Mouse (Mus musculus) heart, embryonic 11.5 days (tissue): ENCODE results near the gene Izumo1. TPM values are rescaled to one million over a fixed set of nuclear protein-coding genes. Genes with fewer than 3 reads are reported as not detected.
A peak's percentile ranks its signal among the peaks of the same experiment; 100 is the strongest.

Experiments used
- ATAC-seq: fragments of 200-750 bp; cut with Nextera tagmentation; replicated peaks from 2 replicates; pipeline ENCODE4 v1.8.0; 2017; ENCODE audit warnings: moderate library complexity; ENCODE audit not compliant: insufficient number of reproducible peaks, low FRiP score, low TSS enrichment
- H3K27ac ChIP-seq: fragments of 300-500 bp; sonication (generic); 2 replicates; pipeline ENCODE4 v1.5.1; 2014; ENCODE audit warnings: mild to moderate bottlenecking, low read depth, low read length
- H3K27me3 ChIP-seq: fragments of 300-500 bp; sonication (generic); 2 replicates; pipeline ENCODE4 v1.6.1; 2014; ENCODE audit warnings: mild to moderate bottlenecking, low read length, mixed read lengths; ENCODE audit not compliant: control insufficient read depth, insufficient read depth
- H3K36me3 ChIP-seq: fragments of 300-500 bp; sonication (generic); 2 replicates; pipeline ENCODE4 v1.6.1; 2014; ENCODE audit warnings: mild to moderate bottlenecking, low read length, moderate library complexity, mixed read lengths; ENCODE audit not compliant: control insufficient read depth, insufficient read depth
- H3K4me1 ChIP-seq: fragments of 300-500 bp; sonication (generic); 2 replicates; pipeline ENCODE4 v1.6.1; 2014; ENCODE audit warnings: low read length; ENCODE audit not compliant: control insufficient read depth, insufficient read depth
- H3K4me2 ChIP-seq: fragments of 300-500 bp; sonication (generic); 2 replicates; pipeline ENCODE4 v1.6.1; 2014; ENCODE audit warnings: mild to moderate bottlenecking, moderate library complexity
- H3K4me3 ChIP-seq: fragments of 300-500 bp; sonication (generic); 2 replicates; pipeline ENCODE4 v1.5.1; 2014; ENCODE audit warnings: low read depth, low read length
- H3K9ac ChIP-seq: fragments of 300-500 bp; sonication (generic); 2 replicates; pipeline ENCODE4 v1.6.1; 2014; ENCODE audit warnings: mild to moderate bottlenecking, low read depth, low read length, moderate library complexity
- H3K9me3 ChIP-seq: fragments of 300-500 bp; sonication (generic); replicated peaks from 2 replicates; pipeline ENCODE4 v1.6.1; 2016; ENCODE audit warnings: low read length; ENCODE audit not compliant: control insufficient read depth
- WGBS: fragments of 180-500 bp; shearing (Covaris S2); extraction: QIAGEN DNeasy Blood & Tissue Kit; methylation state at CpG from one replicate; pipeline ENCODE4 v1.1.7; 2014; ENCODE audit not compliant: insufficient replicate concordance; 5-methylcytosine and 5-hydroxymethylcytosine counted together
- polyA plus RNA-seq: library from polyadenylated mRNA; unstranded; fragments of >200 nt; fragmentation: Nextera tagmentation; extraction: Ambion mirVana; gene quantifications from 2 replicates; pipeline ENCODE4 v1.2.1, GENCODE M21; 2014

Izumo1 gene
- polyA plus RNA-seq: 0.34 and 0.35 TPM in 2 replicates

- Histone ChIP-seq H3K4me2 (peak within 1 kb of the TSS; percentile 40), H3K27me3 (peaks cover 37% of the 10 kb centered on the region), H3K4me3 (no peak within 1 kb of the TSS), H3K9me3 (no peaks in the 10 kb centered on the region; the same call in 1 of the 2 replicates), H3K4me1 (0 out of 2 replicates have a peak, but pooled peaks cover 3% of the 10 kb centered on the region), H3K36me3 (no peaks in the 10 kb centered on the region), H3K9ac (no peak within 1 kb of the TSS), H3K27ac (no peak within 1 kb of the TSS)
- 20% methylated on average over 9 of the region's 9 CpGs for WGBS
- ATAC-seq: 0 out of 2 replicates have a peak, but pooled peaks have one; percentile 9
These were observed at the start of gene Izumo1 for GRCm38 (mm10) chr7:45621443-45621842. Gene Izumo1, plus strand, starts transcription at chr7:45621811.

- Histone ChIP-seq H3K9ac (no peak overlapping the region), H3K36me3 (peaks cover 7% of the 10 kb centered on the region), H3K9me3 (no peaks in the 10 kb centered on the region), H3K27me3 (no peaks in the 10 kb centered on the region), H3K4me1 (peaks cover 23% of the 10 kb centered on the region), H3K27ac (no peak overlapping the region), H3K4me2 (peak overlapping the region; percentile 59), H3K4me3 (no peak overlapping the region)
- WGBS: 37% methylated on average over 1 of the region's 1 CpGs
- ATAC-seq: no peak
These were observed 49.6 kb upstream of the Izumo1 start for GRCm38 (mm10) chr7:45571966-45572365.

GRCm38 (mm10) chr7:45573954-45574353 is 47.7 kb upstream of the Izumo1 start:
- Histone ChIP-seq H3K4me2 (no peak overlapping the region), H3K9ac (no peak overlapping the region), H3K27ac (no peak overlapping the region), H3K4me1 (peaks cover 14% of the 10 kb centered on the region), H3K9me3 (no peaks in the 10 kb centered on the region), H3K27me3 (no peaks in the 10 kb centered on the region), H3K36me3 (peaks cover 7% of the 10 kb centered on the region), H3K4me3 (no peak overlapping the region)
- ATAC-seq: no peak
- 78% methylated on average over 8 of the region's 8 CpGs for WGBS

GRCm38 (mm10) chr7:45574472-45575379 is 46.9 kb upstream of the Izumo1 start:
- peak overlapping the region; percentile 22; the same call in 1 of the 2 replicates for H3K4me2 ChIP-seq

GRCm38 (mm10) chr7:45585923-45586322 is 35.7 kb upstream of the Izumo1 start:
- peaks cover 14% of the 10 kb centered on the region for H3K36me3 ChIP-seq
- H3K27me3 ChIP-seq: no peaks in the 10 kb centered on the region
- H3K4me2 ChIP-seq: no peak overlapping the region
- H3K4me1 ChIP-seq: peaks cover 2% of the 10 kb centered on the region; the same call in 1 of the 2 replicates
- ATAC-seq: no peak
- H3K9ac ChIP-seq: no peak overlapping the region
- no peak overlapping the region for H3K27ac ChIP-seq
- 87% methylated on average over 6 of the region's 6 CpGs for WGBS
- H3K9me3 ChIP-seq: no peaks in the 10 kb centered on the region
- no peak overlapping the region for H3K4me3 ChIP-seq

More at GRCm38 (mm10) chr7:45574472-45575379, 46.9 kb upstream of the Izumo1 start:
- no peaks in the 10 kb centered on the region for H3K9me3 ChIP-seq
- H3K27ac ChIP-seq: no peak overlapping the region
- H3K27me3 ChIP-seq: no peaks in the 10 kb centered on the region
- ATAC-seq: no peak
- 73% methylated on average over 15 of the region's 15 CpGs for WGBS
- H3K4me1 ChIP-seq: peaks cover 14% of the 10 kb centered on the region
- peaks cover 7% of the 10 kb centered on the region for H3K36me3 ChIP-seq
- no peak overlapping the region for H3K4me3 ChIP-seq
- H3K9ac ChIP-seq: no peak overlapping the region

- no peak overlapping the region for H3K4me2 ChIP-seq
- no peaks in the 10 kb centered on the region for H3K27me3 ChIP-seq
- WGBS: 90% methylated on average over 23 of the region's 23 CpGs
- no peaks in the 10 kb centered on the region for H3K9me3 ChIP-seq
- no peak for ATAC-seq
- no peak overlapping the region for H3K27ac ChIP-seq
- H3K4me1 ChIP-seq: peaks cover 2% of the 10 kb centered on the region; the same call in 1 of the 2 replicates
- peaks cover 14% of the 10 kb centered on the region for H3K36me3 ChIP-seq
- H3K4me3 ChIP-seq: no peak overlapping the region
- no peak overlapping the region for H3K9ac ChIP-seq
These were observed 33.7 kb upstream of the Izumo1 start for GRCm38 (mm10) chr7:45587631-45588592.

GRCm38 (mm10) chr7:45589173-45589572 is 32.4 kb upstream of the Izumo1 start:
- peak; percentile 80 for ATAC-seq
- Histone ChIP-seq H3K9me3 (no peaks in the 10 kb centered on the region), H3K27me3 (no peaks in the 10 kb centered on the region), H3K9ac (0 out of 2 replicates have a peak overlapping the region, but pooled peaks have one; percentile 39), H3K4me2 (peak overlapping the region; percentile 63), H3K36me3 (peaks cover 14% of the 10 kb centered on the region), H3K4me1 (peaks cover 2% of the 10 kb centered on the region; the same call in 1 of the 2 replicates), H3K4me3 (peak overlapping the region; percentile 32), H3K27ac (no peak overlapping the region)
- 7% methylated on average over 19 of the region's 19 CpGs for WGBS

- no peaks in the 10 kb centered on the region for H3K27me3 ChIP-seq
- WGBS: 90% methylated on average over 5 of the region's 5 CpGs
- peaks cover 2% of the 10 kb centered on the region; the same call in 1 of the 2 replicates for H3K4me1 ChIP-seq
- H3K27ac ChIP-seq: no peak overlapping the region
- ATAC-seq: no peak
- H3K9ac ChIP-seq: peak overlapping the region; percentile 49; the same call in 1 of the 2 replicates
- no peaks in the 10 kb centered on the region for H3K9me3 ChIP-seq
- H3K36me3 ChIP-seq: peaks cover 12% of the 10 kb centered on the region
- no peak overlapping the region for H3K4me2 ChIP-seq
- no peak overlapping the region for H3K4me3 ChIP-seq
These were observed 31.7 kb upstream of the Izumo1 start for GRCm38 (mm10) chr7:45589898-45590297.
